Mouse (Mus musculus): ENCODE measurements at regions not wholly inside any gene's neighbourhood (a gene's known extent, or its start where the extent isn't known, plus 50 kb on each side); places are given as distances from the start of the nearest gene placed in this dataset.

DNA sequence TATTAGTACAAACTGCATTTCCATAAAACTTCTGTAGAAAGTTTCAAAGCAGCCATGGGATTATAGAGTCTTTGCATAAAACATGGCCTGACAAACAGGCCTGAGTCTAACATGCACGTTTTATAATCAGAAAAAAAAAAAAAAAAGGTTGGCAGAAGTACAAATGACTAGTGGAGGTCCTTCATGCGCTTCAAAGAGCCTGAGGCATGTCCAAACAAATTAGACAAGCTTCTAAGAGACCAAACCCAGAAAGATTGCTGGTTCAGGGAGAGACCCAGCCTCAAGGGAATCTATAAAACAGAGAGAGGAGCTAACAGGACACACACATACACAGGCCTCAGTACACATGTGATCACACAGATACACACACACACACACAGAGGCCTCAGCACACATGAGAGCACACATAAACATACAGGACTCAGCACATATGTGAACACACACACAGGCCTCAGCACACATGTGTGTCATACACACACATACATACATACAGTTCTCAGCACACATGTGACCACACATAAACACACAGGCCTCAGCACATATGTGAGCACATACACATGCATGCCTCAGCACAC is 57.0 kb upstream of the Gnaq start:
- no peak for DNase-seq (ENCODE audit: low spot score in 2 of 2)

DNA sequence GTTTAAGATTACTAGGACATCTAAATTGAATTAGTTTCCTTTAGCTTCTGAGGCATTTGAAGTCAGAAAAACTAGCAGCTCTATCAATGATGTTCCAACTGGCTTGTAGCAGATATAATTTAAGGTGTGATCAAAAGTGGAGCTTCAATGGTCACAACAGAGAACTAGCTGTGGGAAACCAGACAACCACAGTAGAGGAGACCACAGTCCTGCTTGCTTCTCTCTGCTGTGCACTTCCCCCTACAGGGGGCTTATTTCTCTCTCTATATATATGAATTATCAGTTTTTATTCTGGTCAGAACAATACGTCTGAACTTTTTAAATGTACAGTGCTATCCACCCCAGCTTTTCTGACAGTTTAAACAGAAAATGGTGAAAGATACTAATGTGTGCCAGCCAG is 57.6 kb upstream of the Gnaq start:
- no peak for DNase-seq (ENCODE audit: low spot score in 2 of 2)

GRCm38 (mm10) chr19:16067314-16067713 is 65.3 kb upstream of the Gnaq start:
- DNase-seq (ENCODE audit: low spot score in 2 of 2): no peak

DNA sequence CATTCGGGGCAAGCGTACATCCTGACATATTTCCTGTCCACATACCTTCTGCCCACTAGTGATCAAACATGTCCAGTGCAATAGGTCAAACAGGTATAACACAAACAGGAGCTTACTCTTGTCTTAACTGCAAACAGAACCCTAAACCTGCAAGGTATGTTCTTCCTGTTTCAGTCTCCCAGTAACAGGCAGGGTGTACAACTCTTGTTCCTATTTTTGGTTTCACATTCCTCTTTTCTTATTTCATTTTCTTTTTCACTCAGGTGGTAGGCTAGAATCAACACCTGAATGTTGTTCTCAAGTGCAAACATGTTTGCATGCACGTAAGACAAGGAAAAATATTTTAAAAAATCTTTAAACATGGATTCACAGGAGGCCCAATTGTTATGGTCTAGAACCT is 67.7 kb upstream of the Gnaq start:
- no peak for DNase-seq (ENCODE audit: low spot score in 2 of 2)

DNA sequence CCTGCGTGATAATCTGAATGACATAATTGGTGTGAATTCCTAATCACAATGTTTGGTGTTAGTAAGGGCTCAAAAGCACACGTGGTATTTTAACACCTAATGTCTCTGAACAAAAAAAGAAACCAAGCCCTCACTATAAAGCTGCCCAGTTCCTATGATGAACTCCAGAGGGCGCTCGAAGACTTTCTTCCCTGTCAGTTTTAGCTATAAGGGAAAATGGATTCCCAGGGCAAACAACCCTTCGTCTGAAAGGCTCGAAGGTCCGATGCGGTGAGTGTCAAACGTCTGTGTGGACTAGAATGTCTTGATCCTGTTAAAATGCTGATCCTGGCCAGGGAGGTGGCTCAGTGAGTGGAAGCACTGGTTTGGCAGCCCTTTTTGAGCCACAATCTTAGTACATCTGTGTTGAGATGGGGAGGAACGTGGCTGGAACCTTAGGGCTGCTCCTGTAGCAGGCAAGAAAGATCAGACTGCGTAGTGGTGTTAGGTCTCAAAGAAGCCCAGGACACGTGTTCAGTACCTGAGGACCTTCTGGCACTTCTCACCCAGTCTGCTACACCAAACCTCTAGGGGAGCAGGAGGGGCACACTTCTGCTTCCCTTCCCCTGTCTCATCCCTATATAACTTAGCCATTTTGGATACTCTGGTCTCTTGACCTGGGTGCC is 68.6 kb upstream of the Gnaq start:
- DNase-seq (ENCODE audit: low spot score in 2 of 2): peak; percentile 46 to 78

DNA sequence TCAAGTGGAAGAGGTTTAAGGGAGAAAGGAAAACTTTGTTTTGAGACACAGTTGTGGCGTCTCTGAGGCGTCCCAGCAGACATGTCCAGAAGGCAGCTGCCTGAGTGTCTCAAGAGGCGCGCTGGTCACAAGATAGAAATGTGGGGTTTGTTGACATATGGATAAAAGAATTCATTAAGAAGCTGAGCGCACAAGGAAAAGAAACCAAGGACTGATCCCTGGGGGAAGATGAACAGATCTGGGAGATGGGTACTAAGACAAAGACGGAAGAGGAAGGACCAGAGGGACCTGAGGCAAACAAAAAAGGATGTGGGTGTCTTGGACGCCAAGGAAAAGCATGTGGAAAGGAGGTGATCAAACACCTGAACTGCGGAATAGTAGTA is 69.1 kb upstream of the Gnaq start:
- no peak for DNase-seq (ENCODE audit: low spot score in 2 of 2)

- DNase-seq (ENCODE audit: low spot score in 2 of 2): no peak
Observed at GRCm38 (mm10) chr19:16061821-16062220, 70.8 kb upstream of the Gnaq start.

GRCm38 (mm10) chr19:16059026-16059425 is 73.6 kb upstream of the Gnaq start:
- DNase-seq (ENCODE audit: low spot score in 2 of 2): no peak

- peak; percentile 21 to 26 for DNase-seq (ENCODE audit: low spot score in 2 of 2)
Observed at GRCm38 (mm10) chr19:16050220-16051055, 65.6 kb upstream of the Cep78 start.

GRCm38 (mm10) chr19:16049646-16050045 is 64.9 kb upstream of the Cep78 start:
- no peak for DNase-seq (ENCODE audit: low spot score in 2 of 2)

DNA sequence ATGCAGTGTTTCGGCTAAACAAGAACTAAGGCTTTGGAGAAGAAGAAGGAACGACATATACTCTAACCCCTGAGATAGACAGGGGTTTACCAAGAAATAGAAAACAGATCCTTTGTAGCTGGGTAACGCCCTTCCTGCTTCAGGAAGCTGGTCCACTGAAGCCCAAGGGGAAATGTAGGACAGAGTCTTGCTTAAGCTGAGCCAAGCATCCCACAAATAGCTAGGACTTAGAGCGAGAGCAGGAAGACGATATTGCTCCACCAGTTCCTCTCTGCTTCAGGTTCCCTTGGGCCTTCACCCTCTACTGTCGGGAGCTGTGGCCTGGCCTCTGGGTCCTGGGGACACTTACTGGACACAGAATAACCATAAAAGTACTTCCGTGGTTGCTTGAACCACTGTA is 62.2 kb upstream of the Cep78 start:
- DNase-seq (ENCODE audit: low spot score in 2 of 2): peak; percentile 61 to 80

GRCm38 (mm10) chr19:16045261-16045660 is 60.5 kb upstream of the Cep78 start:
- DNase-seq (ENCODE audit: low spot score in 2 of 2): no peak

GRCm38 (mm10) chr19:16044169-16044568 is 59.4 kb upstream of the Cep78 start:
- no peak for DNase-seq (ENCODE audit: low spot score in 2 of 2)

DNA sequence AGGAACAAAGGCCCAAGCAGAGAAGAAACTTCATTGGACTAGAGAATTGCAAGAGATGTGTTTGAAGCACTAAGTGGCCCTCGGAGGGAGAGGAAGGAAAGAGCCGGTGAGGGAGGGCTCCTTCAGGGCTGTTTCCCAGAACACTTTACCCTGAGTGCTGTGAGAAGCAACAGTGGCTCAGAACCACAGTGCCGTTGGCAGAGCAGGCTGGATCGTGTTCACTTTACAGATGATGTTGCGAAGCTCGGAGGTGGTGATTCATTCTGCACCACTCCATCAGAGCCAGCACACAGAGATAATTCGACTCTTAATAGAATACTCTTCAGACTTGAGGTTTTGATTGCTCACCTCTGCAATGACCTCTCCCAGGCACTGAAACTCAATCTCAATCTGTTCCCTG is 58.2 kb upstream of the Cep78 start:
- no peak for DNase-seq (ENCODE audit: low spot score in 2 of 2)

- no peak for DNase-seq (ENCODE audit: low spot score in 2 of 2)
Observed at GRCm38 (mm10) chr19:16041891-16042290, 57.1 kb upstream of the Cep78 start.

- DNase-seq (ENCODE audit: low spot score in 2 of 2): no peak
Observed at GRCm38 (mm10) chr19:16037806-16038205, 53.0 kb upstream of the Cep78 start.

Measured in heart, adult 9 months (tissue).